Mouse (Mus musculus) stomach, postnatal 0 days (tissue): ENCODE results near the gene Frat2. TPM values are rescaled to one million over a fixed set of nuclear protein-coding genes. Genes with fewer than 3 reads are reported as not detected.

Experiments used
- ATAC-seq: fragments of 200-750 bp; cut with Nextera tagmentation; 2 replicates; pipeline ENCODE4 v1.8.0; 2017; ENCODE audit not compliant: low FRiP score, low TSS enrichment
- DNase-seq: peaks from one replicate; pipeline ENCODE4 v3.0.0-alpha.2; 2016; ENCODE audit warnings: low spot score
- H3K27ac ChIP-seq: fragments of 300-500 bp; sonication (generic); replicated peaks from 2 replicates; pipeline ENCODE4 v1.5.1; 2014; ENCODE audit warnings: mild to moderate bottlenecking, control low read depth
- H3K27me3 ChIP-seq: fragments of 300-500 bp; sonication (generic); 2 replicates; pipeline ENCODE4 v1.6.1; 2014; ENCODE audit warnings: low read length; ENCODE audit not compliant: control insufficient read depth, insufficient read depth
- H3K36me3 ChIP-seq: fragments of 300-500 bp; sonication (generic); 2 replicates; pipeline ENCODE4 v1.6.1; 2014; ENCODE audit warnings: low read length, mixed read lengths; ENCODE audit not compliant: control insufficient read depth, insufficient read depth
- H3K4me1 ChIP-seq: fragments of 300-500 bp; sonication (generic); replicated peaks from 2 replicates; pipeline ENCODE4 v1.6.1; 2014; ENCODE audit warnings: antibody characterized with exemption; ENCODE audit not compliant: control insufficient read depth, insufficient read depth
- H3K4me2 ChIP-seq: fragments of 300-500 bp; sonication (generic); replicated peaks from 2 replicates; pipeline ENCODE4 v1.6.1; 2014; ENCODE audit warnings: low read depth, mild to moderate bottlenecking, control low read depth, moderate library complexity
- H3K4me3 ChIP-seq: fragments of 300-500 bp; sonication (generic); 2 replicates; pipeline ENCODE4 v1.5.1; 2014; ENCODE audit warnings: low read depth, low read length, control low read depth
- H3K9ac ChIP-seq: fragments of 300-500 bp; sonication (generic); 2 replicates; pipeline ENCODE4 v1.6.1; 2014; ENCODE audit warnings: mild to moderate bottlenecking, low read length, control low read depth, mixed read lengths
- H3K9me3 ChIP-seq: fragments of 300-500 bp; sonication (generic); 2 replicates; pipeline ENCODE4 v1.6.1; 2016; ENCODE audit warnings: low read length; ENCODE audit not compliant: control insufficient read depth
- CTCF ChIP-seq: IDR thresholded peaks from 2 replicates; pipeline ENCODE4 v1.5.1; 2016; ENCODE audit warnings: antibody characterized with exemption, low read depth, mild to moderate bottlenecking, moderate library complexity
- EP300 ChIP-seq: optimal IDR thresholded peaks from 2 replicates; pipeline ENCODE3; 2016; ENCODE audit warnings: antibody characterized with exemption
- WGBS: fragments of 180-500 bp; shearing (Covaris S2); extraction: QIAGEN DNeasy Blood & Tissue Kit; methylation state at CpG from one replicate; pipeline ENCODE4 v1.1.7; 2014; 5-methylcytosine and 5-hydroxymethylcytosine counted together
- polyA plus RNA-seq: library from polyadenylated mRNA; unstranded; fragments of >200 nt; fragmentation: Nextera tagmentation; extraction: Ambion mirVana; gene quantifications from 2 replicates; pipeline ENCODE4 v1.2.1, GENCODE M21; 2015

The Frat2 gene
- polyA plus RNA-seq, 1 experiment from 2014 or later = 3.5 TPM

DNA sequence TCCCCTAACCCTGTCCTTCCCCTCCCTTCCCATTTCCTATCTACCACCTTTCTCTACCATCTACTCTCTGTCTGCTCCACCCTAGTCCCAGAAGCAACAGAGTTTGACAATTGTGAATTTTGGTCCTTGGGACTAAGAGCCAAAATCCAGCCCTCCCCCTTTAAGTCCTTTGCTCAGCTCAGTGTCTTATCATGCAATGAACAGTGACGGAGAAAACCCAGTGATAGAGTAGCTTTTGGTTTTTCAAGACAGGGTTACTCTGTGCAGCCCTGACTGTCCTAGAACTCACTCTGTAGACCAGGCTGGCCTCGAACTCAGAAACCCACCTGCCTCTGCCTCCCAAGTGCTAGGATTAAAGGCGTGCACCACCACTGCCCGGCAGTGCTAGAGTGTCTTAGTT lies 34.6 kb downstream of the Frat2 start:
- ATAC-seq (no peak), DNase-seq (no peak)
- H3K4me1 ChIP-seq = no peaks in the 10 kb centered on the region
- H3K9ac ChIP-seq = no peak overlapping the region
- no peak overlapping the region for H3K27ac ChIP-seq
- no peaks in the 10 kb centered on the region for H3K9me3 ChIP-seq
- no peaks in the 10 kb centered on the region for H3K27me3 ChIP-seq
- H3K4me3 ChIP-seq = no peak overlapping the region
- TF ChIP-seq EP300 = no peak
- TF ChIP-seq CTCF = no peak
- WGBS = 95% methylated on average over 4 of the region's 4 CpGs
- H3K36me3 ChIP-seq = no peaks in the 10 kb centered on the region
- no peak overlapping the region for H3K4me2 ChIP-seq

DNA sequence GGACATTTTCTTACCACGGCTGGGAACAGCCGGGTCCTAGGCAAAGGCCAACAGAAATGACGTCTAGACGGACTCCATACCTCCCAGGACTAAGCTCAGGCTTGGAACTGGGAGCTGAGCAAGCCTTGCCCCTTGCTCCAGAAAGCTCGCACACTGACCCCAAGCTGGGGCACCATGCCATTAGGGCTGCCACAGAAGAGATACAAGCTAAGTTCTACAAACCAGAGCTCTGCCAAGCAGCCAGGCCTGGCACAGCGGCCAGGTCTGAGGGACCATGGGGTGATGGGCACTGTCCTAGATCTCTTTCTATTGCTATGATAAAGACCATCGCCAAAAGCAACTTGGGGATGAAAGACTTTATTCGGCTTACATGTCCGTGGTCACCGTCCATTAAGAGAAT lies 35.4 kb downstream of the Frat2 start:
- H3K4me3 ChIP-seq = no peak overlapping the region
- 90% methylated on average over 10 of the region's 10 CpGs for WGBS
- no peak overlapping the region for H3K27ac ChIP-seq
- no peaks in the 10 kb centered on the region for H3K4me1 ChIP-seq
- H3K27me3 ChIP-seq = no peaks in the 10 kb centered on the region
- no peaks in the 10 kb centered on the region for H3K36me3 ChIP-seq
- DNase-seq = no peak
- TF ChIP-seq CTCF (no peak), EP300 (no peak)
- ATAC-seq = no peak
- no peaks in the 10 kb centered on the region for H3K9me3 ChIP-seq
- H3K4me2 ChIP-seq = no peak overlapping the region
- H3K9ac ChIP-seq = no peak overlapping the region

- peak; percentile 27; the same call in 1 of the 2 replicates for ATAC-seq
- TF ChIP-seq CTCF (no peak), EP300 (no peak)
- Histone ChIP-seq H3K27ac (no peak overlapping the region), H3K4me2 (no peak overlapping the region), H3K27me3 (no peaks in the 10 kb centered on the region), H3K9ac (no peak overlapping the region), H3K9me3 (no peaks in the 10 kb centered on the region), H3K4me1 (no peaks in the 10 kb centered on the region), H3K4me3 (no peak overlapping the region), H3K36me3 (no peaks in the 10 kb centered on the region)
- 77% methylated on average over 5 of the region's 5 CpGs for WGBS
- DNase-seq = no peak
Observed at GRCm38 (mm10) chr19:41810074-41810473, 37.9 kb downstream of the Frat2 start.

- Histone ChIP-seq H3K27me3 (no peaks in the 10 kb centered on the region), H3K27ac (no peak overlapping the region), H3K4me1 (no peaks in the 10 kb centered on the region), H3K9ac (no peak overlapping the region), H3K4me3 (no peak overlapping the region), H3K36me3 (no peaks in the 10 kb centered on the region), H3K4me2 (no peak overlapping the region), H3K9me3 (no peaks in the 10 kb centered on the region)
- TF ChIP-seq CTCF = no peak
- no peak for TF ChIP-seq EP300
- WGBS = 74% methylated on average over 8 of the region's 8 CpGs
- DNase-seq = no peak
- no peak for ATAC-seq
Observed at GRCm38 (mm10) chr19:41808104-41808634, 39.8 kb downstream of the Frat2 start.

DNA sequence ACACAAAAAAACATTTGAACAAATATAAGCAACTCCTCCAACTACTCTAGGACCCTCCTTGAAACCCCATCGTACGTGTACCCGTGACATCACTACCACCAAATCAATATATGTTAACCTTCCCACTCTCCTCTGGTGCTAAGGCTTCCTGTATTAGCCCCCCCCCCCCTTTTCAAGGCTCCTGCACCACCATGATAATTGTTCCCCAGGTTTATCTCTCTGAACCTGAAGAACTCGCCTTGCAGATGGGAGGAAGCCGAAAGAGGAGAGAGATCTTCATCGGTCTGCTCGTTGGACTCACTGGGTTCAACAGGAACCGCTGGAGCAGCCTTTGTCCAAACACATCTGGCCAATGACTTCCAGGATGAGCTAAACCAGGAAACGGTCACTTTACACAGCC lies 40.4 kb downstream of the Frat2 start:
- no peaks in the 10 kb centered on the region for H3K36me3 ChIP-seq
- ATAC-seq (no peak), DNase-seq (no peak)
- no peak overlapping the region for H3K27ac ChIP-seq
- H3K27me3 ChIP-seq = no peaks in the 10 kb centered on the region
- 77% methylated on average over 9 of the region's 9 CpGs for WGBS
- no peak overlapping the region for H3K4me3 ChIP-seq
- H3K9ac ChIP-seq = no peak overlapping the region
- TF ChIP-seq EP300 (no peak), CTCF (no peak)
- H3K4me1 ChIP-seq = no peaks in the 10 kb centered on the region
- H3K4me2 ChIP-seq = no peak overlapping the region
- H3K9me3 ChIP-seq = no peaks in the 10 kb centered on the region

GRCm38 (mm10) chr19:41805831-41806230 lies 42.1 kb downstream of the Frat2 start:
- Histone ChIP-seq H3K9ac (no peak overlapping the region), H3K27me3 (no peaks in the 10 kb centered on the region), H3K27ac (no peak overlapping the region), H3K4me2 (no peak overlapping the region), H3K36me3 (no peaks in the 10 kb centered on the region), H3K4me3 (no peak overlapping the region), H3K9me3 (no peaks in the 10 kb centered on the region), H3K4me1 (no peaks in the 10 kb centered on the region)
- ATAC-seq (no peak), DNase-seq (no peak)
- WGBS = 86% methylated on average over 4 of the region's 4 CpGs
- TF ChIP-seq EP300 = no peak
- TF ChIP-seq CTCF = peak; percentile 52
